Mouse (Mus musculus): Measurements from ENCODE around the gene Styxl1. TPM values are rescaled to one million over a fixed set of nuclear protein-coding genes. Genes with fewer than 3 reads are reported as not detected.

Styxl1 gene
- polyA plus RNA-seq, 1 experiment from 2014 or later: 0.65 TPM

- Histone ChIP-seq H3K4me1 (replicated peaks) (no peaks in the 10 kb centered on the region), H3K27ac (no peak overlapping the region), H3K9me3 (peaks cover 11% of the 10 kb centered on the region; the same call in 1 of the 2 replicates), H3K4me2 (no peak overlapping the region), H3K36me3 (0 out of 2 replicates have a peak, but pooled peaks cover 3% of the 10 kb centered on the region), H3K4me3 (no peak overlapping the region), H3K9ac (no peak overlapping the region), H3K27me3 (no peaks in the 10 kb centered on the region)
- WGBS: 81% methylated on average over 2 of the region's 2 CpGs
- ATAC-seq (ENCODE audit: low FRiP score): no peak
Measured at GRCm38 (mm10) chr5:135751595-135751994, 26.6 kb downstream of the Styxl1 start.

GRCm38 (mm10) chr5:135751041-135751440, 27.1 kb downstream of the Styxl1 start:
- Histone ChIP-seq H3K27me3 (0 out of 2 replicates have a peak, but pooled peaks cover 3% of the 10 kb centered on the region), H3K4me1 (replicated peaks) (no peaks in the 10 kb centered on the region), H3K36me3 (0 out of 2 replicates have a peak, but pooled peaks cover 3% of the 10 kb centered on the region), H3K9ac (no peak overlapping the region), H3K27ac (no peak overlapping the region), H3K4me2 (no peak overlapping the region), H3K9me3 (peaks cover 11% of the 10 kb centered on the region; the same call in 1 of the 2 replicates), H3K4me3 (no peak overlapping the region)
- ATAC-seq (ENCODE audit: low FRiP score): no peak
- 91% methylated on average over 1 of the region's 1 CpGs for WGBS

GRCm38 (mm10) chr5:135744742-135745141, 33.4 kb downstream of the Styxl1 start:
- H3K9ac ChIP-seq: peak overlapping the region; percentile 92
- peaks cover 11% of the 10 kb centered on the region; the same call in 1 of the 2 replicates for H3K9me3 ChIP-seq
- H3K4me3 ChIP-seq: peak overlapping the region; percentile 95
- 27% methylated on average over 12 of the region's 12 CpGs for WGBS
- H3K27ac ChIP-seq: 0 out of 2 replicates have a peak overlapping the region, but pooled peaks have one; percentile 58
- H3K27me3 ChIP-seq: peaks cover 9% of the 10 kb centered on the region; the same call in 1 of the 2 replicates
- H3K4me2 ChIP-seq: peak overlapping the region; percentile 97
- H3K4me1 ChIP-seq (replicated peaks): peaks cover 21% of the 10 kb centered on the region
- ATAC-seq (ENCODE audit: low FRiP score): no peak
- peaks cover 24% of the 10 kb centered on the region for H3K36me3 ChIP-seq

- WGBS: under 1% methylated on average over 60 of the region's 60 CpGs
- peak within 1 kb of the TSS; percentile 58 for H3K27ac ChIP-seq
- peak within 1 kb of the TSS; percentile 97 for H3K4me2 ChIP-seq
- ATAC-seq (ENCODE audit: low FRiP score): peak; percentile 96
- peaks cover 9% of the 10 kb centered on the region; the same call in 1 of the 2 replicates for H3K27me3 ChIP-seq
- peaks cover 29% of the 10 kb centered on the region for H3K36me3 ChIP-seq
- peak within 1 kb of the TSS; percentile 95 for H3K4me3 ChIP-seq
- peaks cover 21% of the 10 kb centered on the region for H3K4me1 ChIP-seq (replicated peaks)
- peak within 1 kb of the TSS; percentile 92 for H3K9ac ChIP-seq
- peaks cover 11% of the 10 kb centered on the region; the same call in 1 of the 2 replicates for H3K9me3 ChIP-seq
Measured at GRCm38 (mm10) chr5:135743741-135744609, 34.2 kb downstream of the Styxl1 start, which contains the start of gene Tmem120a. TSS of gene Tmem120a (minus strand) at chr5:135744448.

- Histone ChIP-seq H3K4me3 (peak overlapping the region; percentile 95), H3K9ac (peak overlapping the region; percentile 92), H3K9me3 (peaks cover 11% of the 10 kb centered on the region; the same call in 1 of the 2 replicates), H3K27me3 (peaks cover 9% of the 10 kb centered on the region; the same call in 1 of the 2 replicates), H3K4me1 (replicated peaks) (peaks cover 21% of the 10 kb centered on the region), H3K36me3 (peaks cover 32% of the 10 kb centered on the region), H3K27ac (peak overlapping the region; percentile 58; the same call in 1 of the 2 replicates), H3K4me2 (peak overlapping the region; percentile 97)
- whole genome bisulfite sequencing: 26% methylated on average over 18 of the region's 18 CpGs
- peak; percentile 57; the same call in 1 of the 2 replicates for ATAC-seq (ENCODE audit: low FRiP score)
Measured at GRCm38 (mm10) chr5:135742941-135743740, 35.0 kb downstream of the Styxl1 start.

DNA sequence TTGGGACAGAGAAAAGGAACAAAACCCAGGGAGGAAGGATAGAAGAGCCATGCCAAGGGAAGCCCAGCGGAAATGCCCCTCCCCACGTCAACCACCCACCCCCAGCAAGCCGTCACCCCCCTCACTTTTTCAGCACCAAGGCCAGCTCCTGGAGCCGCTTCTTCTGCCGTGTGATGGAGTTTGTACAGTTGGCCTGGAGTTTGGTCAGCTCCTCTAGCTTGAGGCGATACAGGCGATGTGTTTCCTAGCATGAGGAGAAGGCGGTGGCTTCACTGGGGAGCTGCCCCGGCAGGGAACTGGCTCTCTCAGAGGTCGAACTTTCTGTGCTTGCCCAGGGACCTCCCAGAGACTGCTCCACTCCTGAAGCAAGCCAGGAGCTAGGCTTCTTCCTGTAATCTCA, 36.0 kb downstream of the Styxl1 start:
- H3K9me3 ChIP-seq: 0 out of 2 replicates have a peak, but pooled peaks cover 5% of the 10 kb centered on the region
- 72% methylated on average over 10 of the region's 10 CpGs for WGBS
- H3K4me3 ChIP-seq: no peak overlapping the region
- H3K4me2 ChIP-seq: no peak overlapping the region
- H3K27ac ChIP-seq: no peak overlapping the region
- no peak for ATAC-seq (ENCODE audit: low FRiP score)
- peaks cover 21% of the 10 kb centered on the region for H3K4me1 ChIP-seq (replicated peaks)
- peaks cover 9% of the 10 kb centered on the region; the same call in 1 of the 2 replicates for H3K27me3 ChIP-seq
- peaks cover 39% of the 10 kb centered on the region for H3K36me3 ChIP-seq
- H3K9ac ChIP-seq: peak overlapping the region; percentile 92; the same call in 1 of the 2 replicates

DNA sequence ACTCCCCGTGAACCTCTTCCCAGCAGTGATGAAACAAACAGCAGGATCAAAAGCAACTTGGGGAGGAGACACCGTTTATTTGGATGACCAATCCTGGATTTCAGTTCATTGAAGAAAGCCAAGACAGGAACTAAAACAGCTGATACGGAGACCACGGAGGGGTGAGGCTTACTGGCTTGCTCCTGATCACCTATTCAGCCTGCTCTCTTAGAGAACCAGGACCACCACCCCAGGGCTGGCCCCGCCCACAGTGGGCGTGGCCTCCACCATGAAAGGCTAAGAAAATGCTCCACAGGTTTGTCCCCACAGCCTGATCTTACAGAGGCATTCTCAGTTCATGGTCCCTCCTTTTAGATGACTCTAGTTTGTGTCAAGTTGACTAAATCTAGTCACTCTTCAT, 39.9 kb downstream of the Styxl1 start:
- Histone ChIP-seq H3K9me3 (no peaks in the 10 kb centered on the region), H3K4me3 (no peak overlapping the region), H3K4me2 (no peak overlapping the region), H3K9ac (no peak overlapping the region), H3K36me3 (peaks cover 77% of the 10 kb centered on the region), H3K4me1 (replicated peaks) (peaks cover 13% of the 10 kb centered on the region), H3K27ac (no peak overlapping the region), H3K27me3 (no peaks in the 10 kb centered on the region)
- no peak for ATAC-seq (ENCODE audit: low FRiP score)
- WGBS: 30% methylated on average over 6 of the region's 6 CpGs

GRCm38 (mm10) chr5:135737154-135737553, 41.0 kb downstream of the Styxl1 start:
- no peaks in the 10 kb centered on the region for H3K9me3 ChIP-seq
- H3K4me2 ChIP-seq: no peak overlapping the region
- H3K4me1 ChIP-seq (replicated peaks): peaks cover 1% of the 10 kb centered on the region; the same call in 1 of the 2 replicates
- no peaks in the 10 kb centered on the region for H3K27me3 ChIP-seq
- H3K36me3 ChIP-seq: peaks cover 88% of the 10 kb centered on the region
- no peak overlapping the region for H3K9ac ChIP-seq
- WGBS: 84% methylated on average over 7 of the region's 7 CpGs
- no peak overlapping the region for H3K4me3 ChIP-seq
- ATAC-seq (ENCODE audit: low FRiP score): no peak
- H3K27ac ChIP-seq: no peak overlapping the region

- Histone ChIP-seq H3K4me1 (replicated peaks) (no peaks in the 10 kb centered on the region), H3K36me3 (peaks cover 89% of the 10 kb centered on the region), H3K27ac (no peak overlapping the region), H3K4me2 (no peak overlapping the region), H3K9ac (no peak overlapping the region), H3K9me3 (no peaks in the 10 kb centered on the region), H3K27me3 (no peaks in the 10 kb centered on the region), H3K4me3 (no peak overlapping the region)
- no peak for ATAC-seq (ENCODE audit: low FRiP score)
- 93% methylated on average over 16 of the region's 16 CpGs for WGBS
Measured at GRCm38 (mm10) chr5:135736544-135736943, 41.6 kb downstream of the Styxl1 start.

GRCm38 (mm10) chr5:135735741-135736140, 42.4 kb downstream of the Styxl1 start:
- no peak overlapping the region for H3K27ac ChIP-seq
- H3K36me3 ChIP-seq: peaks cover 89% of the 10 kb centered on the region
- no peaks in the 10 kb centered on the region for H3K9me3 ChIP-seq
- no peaks in the 10 kb centered on the region for H3K4me1 ChIP-seq (replicated peaks)
- H3K4me2 ChIP-seq: no peak overlapping the region
- no peak for ATAC-seq (ENCODE audit: low FRiP score)
- H3K27me3 ChIP-seq: no peaks in the 10 kb centered on the region
- H3K9ac ChIP-seq: no peak overlapping the region
- WGBS: 90% methylated on average over 13 of the region's 13 CpGs
- H3K4me3 ChIP-seq: no peak overlapping the region

GRCm38 (mm10) chr5:135734057-135734680, 44.0 kb downstream of the Styxl1 start:
- 95% methylated on average over 42 of the region's 42 CpGs for WGBS
- Histone ChIP-seq H3K9me3 (no peaks in the 10 kb centered on the region), H3K4me2 (no peak overlapping the region), H3K27me3 (no peaks in the 10 kb centered on the region), H3K4me3 (no peak overlapping the region), H3K4me1 (replicated peaks) (no peaks in the 10 kb centered on the region), H3K27ac (no peak overlapping the region), H3K36me3 (peaks cover 93% of the 10 kb centered on the region), H3K9ac (no peak overlapping the region)
- no peak for ATAC-seq (ENCODE audit: low FRiP score)
